Mouse (Mus musculus) stomach, postnatal 0 days (tissue): ENCODE measurements at regions not wholly inside any gene's neighbourhood (a gene's known extent, or its start where the extent isn't known, plus 50 kb on each side); places are given as distances from the start of the nearest gene placed in this dataset.
A peak's percentile ranks its signal among the peaks of the same experiment; 100 is the strongest.

ENCODE experiments used
- CTCF ChIP-seq: IDR thresholded peaks from 2 replicates; pipeline ENCODE4 v1.5.1; 2016; ENCODE audit warnings: antibody characterized with exemption, low read depth, mild to moderate bottlenecking, moderate library complexity
- EP300 ChIP-seq: optimal IDR thresholded peaks from 2 replicates; pipeline ENCODE3; 2016; ENCODE audit warnings: antibody characterized with exemption

DNA sequence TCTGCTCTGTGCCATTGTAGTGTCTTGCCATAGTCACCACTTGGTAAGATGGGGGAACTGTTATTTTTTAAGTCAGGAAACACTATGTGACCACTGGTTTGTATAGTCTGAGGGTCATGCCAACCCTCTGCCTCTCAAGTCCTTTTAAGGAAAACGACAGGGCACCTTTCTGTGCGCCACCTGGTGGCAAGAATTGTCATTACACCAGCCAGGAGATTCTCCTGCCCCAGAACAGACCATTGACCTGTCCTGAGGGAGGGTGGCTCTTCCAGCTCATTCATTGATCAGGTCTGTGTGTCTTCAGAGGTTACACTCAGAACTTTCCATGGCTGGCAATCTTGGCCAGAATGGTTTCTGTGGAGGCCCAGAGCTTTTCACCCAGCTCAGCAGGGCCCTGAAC, 166.9 kb downstream of the Bmp7 start:
- TF ChIP-seq CTCF (peak; percentile 86), EP300 (no peak)
